Mouse (Mus musculus): Measurements from ENCODE around the gene Stat5b. TPM values are rescaled to one million over a fixed set of nuclear protein-coding genes. Genes with fewer than 3 reads are reported as not detected.

Stat5b gene
- polyA plus RNA-seq, 1 experiment = 14.5 TPM

- Histone ChIP-seq H3K4me1 (ENCODE audit: control insufficient read depth, insufficient read depth, low read length) (peaks cover 8% of the 10 kb centered on the region), H3K27ac (ENCODE audit: control insufficient read depth, insufficient read depth, low read depth, low read length, poor library complexity) (peak overlapping the region; percentile 86)
- WGBS = 1% methylated on average over 55 of the region's 55 CpGs
Observed at GRCm38 (mm10) chr11:100860198-100861048, 9.9 kb upstream of the Stat5b start.

GRCm38 (mm10) chr11:100859579-100860075 lies 9.1 kb upstream of the Stat5b start:
- H3K4me3 ChIP-seq (replicated peaks; ENCODE audit: control insufficient read depth, low read depth, low read length) = peak overlapping the region; percentile 38
- H3K4me1 ChIP-seq (ENCODE audit: control insufficient read depth, insufficient read depth, low read length) = peaks cover 8% of the 10 kb centered on the region
- H3K27ac ChIP-seq (ENCODE audit: control insufficient read depth, insufficient read depth, low read depth, low read length, poor library complexity) = peak overlapping the region; percentile 40; the same call in 1 of the 2 replicates
- TF ChIP-seq POLR2A (IDR thresholded peaks at IDR 0.05; ENCODE audit: borderline replicate concordance, control insufficient read depth, low read depth, low read length) (no peak), CTCF (IDR thresholded peaks at IDR 0.05; ENCODE audit: control insufficient read depth, insufficient read depth, low read length) (no peak)
- WGBS = 33% methylated on average over 6 of the region's 6 CpGs

More at GRCm38 (mm10) chr11:100860198-100861048, 9.9 kb upstream of the Stat5b start:
- H3K4me3 ChIP-seq (replicated peaks; ENCODE audit: control insufficient read depth, low read depth, low read length) = peak overlapping the region; percentile 77
- TF ChIP-seq CTCF (IDR thresholded peaks at IDR 0.05; ENCODE audit: control insufficient read depth, insufficient read depth, low read length) (no peak), POLR2A (IDR thresholded peaks at IDR 0.05; ENCODE audit: borderline replicate concordance, control insufficient read depth, low read depth, low read length) (peak; percentile 75; the same call in 1 of the 2 replicates)

- Histone ChIP-seq H3K4me1 (ENCODE audit: control insufficient read depth, insufficient read depth, low read length) (peaks cover 8% of the 10 kb centered on the region), H3K4me3 (replicated peaks; ENCODE audit: control insufficient read depth, low read depth, low read length) (peak within 1 kb of the TSS; percentile 77), H3K27ac (ENCODE audit: control insufficient read depth, insufficient read depth, low read depth, low read length, poor library complexity) (peak within 1 kb of the TSS; percentile 86)
- TF ChIP-seq CTCF (IDR thresholded peaks at IDR 0.05; ENCODE audit: control insufficient read depth, insufficient read depth, low read length) (no peak), POLR2A (IDR thresholded peaks at IDR 0.05; ENCODE audit: borderline replicate concordance, control insufficient read depth, low read depth, low read length) (no peak)
- WGBS = 30% methylated on average over 9 of the region's 9 CpGs
Observed at GRCm38 (mm10) chr11:100858935-100859578, 8.5 kb upstream of the Stat5b start, which contains the start of gene Stat5a. TSS of gene Stat5a (plus strand) at chr11:100859351.

GRCm38 (mm10) chr11:100857960-100858359 lies 7.4 kb upstream of the Stat5b start:
- Histone ChIP-seq H3K4me1 (ENCODE audit: control insufficient read depth, insufficient read depth, low read length) (peaks cover 8% of the 10 kb centered on the region), H3K4me3 (replicated peaks; ENCODE audit: control insufficient read depth, low read depth, low read length) (no peak overlapping the region)
- 56% methylated on average over 6 of the region's 6 CpGs for WGBS

GRCm38 (mm10) chr11:100855178-100855577 lies 4.7 kb upstream of the Stat5b start:
- H3K4me3 ChIP-seq (replicated peaks; ENCODE audit: control insufficient read depth, low read depth, low read length) = no peak overlapping the region
- peaks cover 5% of the 10 kb centered on the region for H3K4me1 ChIP-seq (ENCODE audit: control insufficient read depth, insufficient read depth, low read length)
- WGBS = 76% methylated on average over 4 of the region's 4 CpGs
- H3K27ac ChIP-seq (ENCODE audit: control insufficient read depth, insufficient read depth, low read depth, low read length, poor library complexity) = no peak overlapping the region
- TF ChIP-seq POLR2A (IDR thresholded peaks at IDR 0.05; ENCODE audit: borderline replicate concordance, control insufficient read depth, low read depth, low read length) = no peak
- no peak for TF ChIP-seq CTCF (IDR thresholded peaks at IDR 0.05; ENCODE audit: control insufficient read depth, insufficient read depth, low read length)

More at GRCm38 (mm10) chr11:100857960-100858359, 7.4 kb upstream of the Stat5b start:
- H3K27ac ChIP-seq (ENCODE audit: control insufficient read depth, insufficient read depth, low read depth, low read length, poor library complexity) = no peak overlapping the region
- no peak for TF ChIP-seq POLR2A (IDR thresholded peaks at IDR 0.05; ENCODE audit: borderline replicate concordance, control insufficient read depth, low read depth, low read length)

GRCm38 (mm10) chr11:100854268-100854667 lies 3.7 kb upstream of the Stat5b start:
- TF ChIP-seq POLR2A (IDR thresholded peaks at IDR 0.05; ENCODE audit: borderline replicate concordance, control insufficient read depth, low read depth, low read length) (no peak), CTCF (IDR thresholded peaks at IDR 0.05; ENCODE audit: control insufficient read depth, insufficient read depth, low read length) (no peak)
- H3K4me3 ChIP-seq (replicated peaks; ENCODE audit: control insufficient read depth, low read depth, low read length) = no peak overlapping the region
- H3K4me1 ChIP-seq (ENCODE audit: control insufficient read depth, insufficient read depth, low read length) = peaks cover 1% of the 10 kb centered on the region; the same call in 1 of the 2 replicates
- no peak overlapping the region for H3K27ac ChIP-seq (ENCODE audit: control insufficient read depth, insufficient read depth, low read depth, low read length, poor library complexity)
- WGBS = 61% methylated on average over 4 of the region's 4 CpGs

- TF ChIP-seq CTCF (IDR thresholded peaks at IDR 0.05; ENCODE audit: control insufficient read depth, insufficient read depth, low read length) = no peak
- TF ChIP-seq POLR2A (IDR thresholded peaks at IDR 0.05; ENCODE audit: borderline replicate concordance, control insufficient read depth, low read depth, low read length) = no peak
- no peaks in the 10 kb centered on the region; the same call in 1 of the 2 replicates for H3K4me1 ChIP-seq (ENCODE audit: control insufficient read depth, insufficient read depth, low read length)
- no peak overlapping the region for H3K27ac ChIP-seq (ENCODE audit: control insufficient read depth, insufficient read depth, low read depth, low read length, poor library complexity)
- WGBS = 20% methylated on average over 5 of the region's 5 CpGs
- no peak overlapping the region for H3K4me3 ChIP-seq (replicated peaks; ENCODE audit: control insufficient read depth, low read depth, low read length)
Observed at GRCm38 (mm10) chr11:100853018-100853417, 2.5 kb upstream of the Stat5b start.

- 65% methylated on average over 2 of the region's 2 CpGs for WGBS
- no peaks in the 10 kb centered on the region; the same call in 1 of the 2 replicates for H3K4me1 ChIP-seq (ENCODE audit: control insufficient read depth, insufficient read depth, low read length)
- TF ChIP-seq CTCF (IDR thresholded peaks at IDR 0.05; ENCODE audit: control insufficient read depth, insufficient read depth, low read length) = no peak
- TF ChIP-seq POLR2A (IDR thresholded peaks at IDR 0.05; ENCODE audit: borderline replicate concordance, control insufficient read depth, low read depth, low read length) = no peak
- H3K4me3 ChIP-seq (replicated peaks; ENCODE audit: control insufficient read depth, low read depth, low read length) = no peak overlapping the region
- no peak overlapping the region for H3K27ac ChIP-seq (ENCODE audit: control insufficient read depth, insufficient read depth, low read depth, low read length, poor library complexity)
Observed at GRCm38 (mm10) chr11:100852088-100852487, 1.6 kb upstream of the Stat5b start.
